Mouse (Mus musculus) megakaryocyte, embryonic 14.5 days (primary cell): ENCODE results near the gene Rbm46.

ENCODE experiments used
- FLI1 ChIP-seq: IDR thresholded peaks from 2 replicates; pipeline ENCODE4 v1.6.1; 2012; ENCODE audit warnings: low read length, inconsistent platforms, mixed read lengths
- GATA1 ChIP-seq: IDR thresholded peaks from 3 replicates; pipeline ENCODE4 v1.6.1; 2012; ENCODE audit warnings: mixed read lengths, low read length, inconsistent platforms, borderline replicate concordance

DNA sequence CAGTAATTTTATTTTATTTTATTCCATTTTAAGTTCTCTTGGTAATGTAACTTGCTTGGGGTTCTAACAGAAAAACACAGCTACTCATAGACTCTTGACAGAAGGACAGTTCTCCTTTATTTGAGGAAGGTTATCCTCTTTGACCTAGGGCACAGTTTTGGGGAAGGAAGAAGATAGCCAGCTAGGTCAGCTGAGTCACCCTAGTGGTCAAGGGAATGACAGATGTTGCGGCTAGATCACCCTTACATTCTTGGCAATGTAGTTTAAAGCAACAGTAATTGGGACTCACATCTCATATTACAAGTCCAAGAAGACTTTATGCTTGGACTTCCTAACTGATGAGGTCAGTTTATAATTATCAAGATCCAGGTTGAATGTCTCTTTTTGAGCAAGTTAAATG lies 82.6 kb downstream of the Rbm46 start:
- TF ChIP-seq GATA1, result peak; percentile 94
- TF ChIP-seq FLI1, result no peak
